Mouse (Mus musculus): ENCODE measurements around the gene Mrpl52. TPM values are rescaled to one million over a fixed set of nuclear protein-coding genes. Genes with fewer than 3 reads are reported as not detected.

Mrpl52 gene
- 241 and 251 TPM in 2 replicates for polyA plus RNA-seq (2015; fragmentation: Nextera tagmentation; extraction: Ambion mirVana)

DNA sequence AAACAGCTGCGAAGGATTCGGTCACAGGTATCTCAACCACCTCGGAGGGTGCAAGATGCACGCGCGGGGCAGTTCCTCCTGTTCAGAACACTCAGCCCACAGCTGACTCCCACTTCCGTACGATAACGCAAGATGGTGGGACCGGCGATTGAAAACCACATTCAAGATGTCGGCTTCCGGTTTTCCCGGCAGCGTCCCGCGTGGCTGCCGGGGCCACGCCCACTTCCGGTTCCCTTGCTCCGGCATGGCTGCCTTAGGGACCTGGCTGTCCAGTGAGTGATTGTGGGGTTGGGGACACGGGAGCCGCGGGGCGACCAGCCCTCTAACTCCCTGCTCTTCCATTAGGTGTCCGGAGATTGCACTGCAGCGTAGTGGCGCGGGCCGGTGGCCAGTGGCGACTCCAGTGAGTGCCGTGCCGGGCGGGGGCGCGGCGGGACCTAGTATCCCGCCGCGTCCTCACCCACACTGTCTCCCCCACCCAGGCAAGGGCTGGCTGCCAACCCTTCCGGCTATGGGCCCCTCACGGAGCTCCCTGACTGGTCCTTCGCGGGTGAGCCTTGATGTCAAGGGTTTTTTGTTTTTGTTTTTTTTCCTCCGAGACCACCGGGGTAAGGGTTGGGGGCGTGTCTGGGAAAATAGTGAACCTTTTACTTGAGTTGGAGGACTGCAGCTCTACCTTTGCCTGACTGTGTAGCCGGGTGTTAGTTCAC lies at the start of gene Mrpl52:
Gene Mrpl52, plus strand, starts transcription at position 221 of the 710 bp plus-strand sequence.
- Histone ChIP-seq H3K27me3 (peaks cover 11% of the 10 kb centered on the region; the same call in 1 of the 2 replicates), H3K4me1 (replicated peaks) (peaks cover 46% of the 10 kb centered on the region), H3K9ac (peak within 1 kb of the TSS; percentile 93), H3K9me3 (no peaks in the 10 kb centered on the region), H3K4me2 (peak within 1 kb of the TSS; percentile 66), H3K4me3 (peak within 1 kb of the TSS; percentile 93), H3K36me3 (peaks cover 14% of the 10 kb centered on the region), H3K27ac (replicated peaks) (peak within 1 kb of the TSS; percentile 92)
- WGBS: under 1% methylated on average over 48 of the region's 48 CpGs
- ATAC-seq (ENCODE audit: low FRiP score, low read depth): peak; percentile 86

DNA sequence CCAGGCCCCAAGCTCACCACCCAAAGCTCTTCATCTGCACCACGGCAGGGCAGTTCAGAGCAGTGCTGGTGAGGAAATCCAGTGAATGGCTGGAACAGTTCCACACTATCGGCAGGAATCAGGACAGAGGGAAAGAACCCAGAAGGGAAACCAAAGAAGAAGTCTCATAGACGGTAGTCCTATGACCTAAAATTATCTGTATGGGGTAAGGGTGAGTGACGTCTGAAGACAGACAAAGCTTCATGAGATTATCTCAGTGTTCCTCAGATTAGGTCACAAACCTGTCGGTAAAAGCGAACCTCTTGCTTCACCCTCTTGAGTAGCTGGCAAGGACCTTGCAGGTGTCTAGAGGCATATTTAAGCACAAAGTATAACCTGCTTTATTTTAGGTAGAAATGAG lies 49.5 kb upstream of the Mrpl52 start:
- Histone ChIP-seq H3K4me1 (replicated peaks) (no peaks in the 10 kb centered on the region), H3K27me3 (no peaks in the 10 kb centered on the region), H3K27ac (replicated peaks) (no peak overlapping the region), H3K9me3 (no peaks in the 10 kb centered on the region), H3K4me2 (no peak overlapping the region), H3K4me3 (no peak overlapping the region), H3K36me3 (no peaks in the 10 kb centered on the region), H3K9ac (no peak overlapping the region)
- ATAC-seq (ENCODE audit: low FRiP score, low read depth): no peak
- 88% methylated on average over 6 of the region's 6 CpGs for WGBS

GRCm38 (mm10) chr14:54379571-54379970 lies 47.1 kb upstream of the Mrpl52 start:
- WGBS: 79% methylated on average over 13 of the region's 13 CpGs
- no peak for ATAC-seq (ENCODE audit: low FRiP score, low read depth)
- H3K9me3 ChIP-seq: no peaks in the 10 kb centered on the region

GRCm38 (mm10) chr14:54380616-54381015 lies 46.1 kb upstream of the Mrpl52 start:
- H3K4me2 ChIP-seq: no peak overlapping the region
- 76% methylated on average over 4 of the region's 4 CpGs for WGBS
- H3K4me3 ChIP-seq: no peak overlapping the region
- H3K27me3 ChIP-seq: no peaks in the 10 kb centered on the region
- H3K9me3 ChIP-seq: no peaks in the 10 kb centered on the region
- no peaks in the 10 kb centered on the region for H3K36me3 ChIP-seq
- H3K4me1 ChIP-seq (replicated peaks): no peaks in the 10 kb centered on the region
- ATAC-seq (ENCODE audit: low FRiP score, low read depth): no peak
- no peak overlapping the region for H3K27ac ChIP-seq (replicated peaks)
- H3K9ac ChIP-seq: no peak overlapping the region

More at GRCm38 (mm10) chr14:54379571-54379970, 47.1 kb upstream of the Mrpl52 start:
- no peak overlapping the region for H3K27ac ChIP-seq (replicated peaks)
- no peaks in the 10 kb centered on the region for H3K27me3 ChIP-seq
- no peaks in the 10 kb centered on the region for H3K36me3 ChIP-seq
- no peaks in the 10 kb centered on the region for H3K4me1 ChIP-seq (replicated peaks)
- no peak overlapping the region for H3K4me3 ChIP-seq
- no peak overlapping the region for H3K9ac ChIP-seq
- H3K4me2 ChIP-seq: no peak overlapping the region

- no peak for ATAC-seq (ENCODE audit: low FRiP score, low read depth)
- no peaks in the 10 kb centered on the region for H3K36me3 ChIP-seq
- no peak overlapping the region for H3K9ac ChIP-seq
- H3K9me3 ChIP-seq: no peaks in the 10 kb centered on the region
- WGBS: 74% methylated on average over 10 of the region's 10 CpGs
- no peak overlapping the region for H3K4me2 ChIP-seq
- H3K27me3 ChIP-seq: no peaks in the 10 kb centered on the region
- no peak overlapping the region for H3K4me3 ChIP-seq
- H3K4me1 ChIP-seq (replicated peaks): no peaks in the 10 kb centered on the region
- no peak overlapping the region for H3K27ac ChIP-seq (replicated peaks)
Measured at GRCm38 (mm10) chr14:54381816-54382215, 44.9 kb upstream of the Mrpl52 start.

- Histone ChIP-seq H3K4me3 (no peak overlapping the region), H3K4me1 (replicated peaks) (no peaks in the 10 kb centered on the region), H3K27me3 (no peaks in the 10 kb centered on the region), H3K9ac (no peak overlapping the region), H3K4me2 (no peak overlapping the region), H3K27ac (replicated peaks) (no peak overlapping the region), H3K36me3 (no peaks in the 10 kb centered on the region), H3K9me3 (no peaks in the 10 kb centered on the region)
- 33% methylated on average over 9 of the region's 9 CpGs for WGBS
- ATAC-seq (ENCODE audit: low FRiP score, low read depth): no peak
Measured at GRCm38 (mm10) chr14:54382641-54383040, 44.1 kb upstream of the Mrpl52 start.

DNA sequence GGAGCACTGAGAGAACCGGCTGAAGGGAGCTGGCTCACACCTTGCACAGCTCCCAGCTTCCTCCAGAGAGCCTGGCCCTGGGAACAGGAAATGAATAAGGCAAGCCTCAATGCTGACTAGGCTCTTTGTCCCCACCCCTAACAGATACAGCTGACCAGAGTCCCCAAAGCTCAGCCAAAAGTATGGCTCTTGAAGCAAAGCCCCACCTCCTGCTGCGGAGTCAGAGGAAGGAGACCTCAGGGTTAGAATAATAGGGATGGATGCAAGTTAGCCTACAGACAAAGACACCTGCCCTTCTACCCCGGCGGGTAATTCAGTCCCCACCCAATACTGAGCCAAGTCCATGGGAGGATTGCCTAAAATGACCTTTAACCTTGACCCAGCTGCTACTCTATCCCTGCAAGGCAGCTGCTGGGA lies 43.3 kb upstream of the Mrpl52 start:
- ATAC-seq (ENCODE audit: low FRiP score, low read depth): no peak
- H3K4me2 ChIP-seq: no peak overlapping the region
- no peak overlapping the region for H3K27ac ChIP-seq (replicated peaks)
- H3K9ac ChIP-seq: no peak overlapping the region
- H3K4me3 ChIP-seq: no peak overlapping the region
- no peaks in the 10 kb centered on the region for H3K36me3 ChIP-seq
- H3K4me1 ChIP-seq (replicated peaks): no peaks in the 10 kb centered on the region
- no peaks in the 10 kb centered on the region for H3K9me3 ChIP-seq
- no peaks in the 10 kb centered on the region for H3K27me3 ChIP-seq
- 60% methylated on average over 4 of the region's 4 CpGs for WGBS

DNA sequence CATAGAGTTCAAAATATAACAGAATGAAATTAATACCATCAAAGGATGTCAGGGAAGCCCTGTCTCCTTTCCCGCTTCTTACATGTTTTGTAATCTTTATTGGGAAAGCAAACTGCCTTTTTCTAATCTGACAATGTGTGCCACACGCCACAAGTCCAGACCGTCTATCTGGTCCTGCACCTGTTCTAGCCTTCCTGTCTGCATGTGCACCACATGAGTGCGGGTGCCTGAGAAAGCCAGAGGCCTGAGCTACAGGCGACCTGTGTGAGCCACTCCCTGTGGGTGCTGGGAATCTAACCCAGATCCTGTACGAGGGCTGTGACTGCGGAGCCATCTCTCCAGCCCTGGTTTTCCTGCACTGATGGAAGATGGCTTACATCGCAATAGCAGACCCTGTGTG lies 42.3 kb upstream of the Mrpl52 start:
- WGBS: 95% methylated on average over 8 of the region's 8 CpGs
- no peak overlapping the region for H3K9ac ChIP-seq
- H3K4me1 ChIP-seq (replicated peaks): no peaks in the 10 kb centered on the region
- H3K27ac ChIP-seq (replicated peaks): no peak overlapping the region
- no peak for ATAC-seq (ENCODE audit: low FRiP score, low read depth)
- no peaks in the 10 kb centered on the region for H3K36me3 ChIP-seq
- no peaks in the 10 kb centered on the region for H3K27me3 ChIP-seq
- H3K4me2 ChIP-seq: no peak overlapping the region
- no peaks in the 10 kb centered on the region for H3K9me3 ChIP-seq
- H3K4me3 ChIP-seq: no peak overlapping the region

- Histone ChIP-seq H3K27ac (replicated peaks) (no peak overlapping the region), H3K4me3 (no peak overlapping the region), H3K9me3 (no peaks in the 10 kb centered on the region), H3K4me1 (replicated peaks) (no peaks in the 10 kb centered on the region), H3K9ac (no peak overlapping the region), H3K27me3 (no peaks in the 10 kb centered on the region), H3K4me2 (no peak overlapping the region), H3K36me3 (no peaks in the 10 kb centered on the region)
- WGBS: 88% methylated on average over 7 of the region's 7 CpGs
- ATAC-seq (ENCODE audit: low FRiP score, low read depth): no peak
Measured at GRCm38 (mm10) chr14:54385968-54386618, 40.6 kb upstream of the Mrpl52 start.

DNA sequence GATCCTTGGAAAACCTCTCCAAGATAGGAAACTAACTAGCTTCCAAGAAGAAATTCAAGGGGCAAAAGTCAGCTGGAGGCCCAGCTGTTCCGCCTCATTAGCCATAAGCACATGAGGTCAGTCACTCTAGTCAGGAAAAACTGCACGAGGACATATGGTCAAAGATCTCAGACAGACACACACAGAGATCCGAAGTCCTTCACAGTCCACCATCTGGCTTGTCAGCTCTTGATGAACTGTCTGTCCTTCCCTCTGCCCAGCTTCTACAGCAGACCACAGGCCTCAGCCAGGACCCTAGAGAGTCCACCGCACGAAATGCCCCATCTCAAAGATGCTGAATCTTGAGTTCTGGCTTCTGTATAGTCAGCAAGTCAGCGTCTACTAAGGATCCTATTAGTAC lies 39.2 kb upstream of the Mrpl52 start:
- Histone ChIP-seq H3K27me3 (no peaks in the 10 kb centered on the region), H3K9me3 (no peaks in the 10 kb centered on the region), H3K4me2 (no peak overlapping the region), H3K36me3 (no peaks in the 10 kb centered on the region), H3K9ac (no peak overlapping the region), H3K4me3 (no peak overlapping the region), H3K4me1 (replicated peaks) (no peaks in the 10 kb centered on the region), H3K27ac (replicated peaks) (no peak overlapping the region)
- 64% methylated on average over 6 of the region's 6 CpGs for WGBS
- ATAC-seq (ENCODE audit: low FRiP score, low read depth): no peak

- WGBS: 71% methylated on average over 6 of the region's 6 CpGs
- no peak for ATAC-seq (ENCODE audit: low FRiP score, low read depth)
- no peak overlapping the region for H3K27ac ChIP-seq (replicated peaks)
- no peak overlapping the region for H3K9ac ChIP-seq
- no peaks in the 10 kb centered on the region for H3K36me3 ChIP-seq
- H3K27me3 ChIP-seq: no peaks in the 10 kb centered on the region
- no peak overlapping the region for H3K4me3 ChIP-seq
- no peaks in the 10 kb centered on the region for H3K9me3 ChIP-seq
- no peaks in the 10 kb centered on the region for H3K4me1 ChIP-seq (replicated peaks)
- H3K4me2 ChIP-seq: no peak overlapping the region
Measured at GRCm38 (mm10) chr14:54390843-54391242, 35.9 kb upstream of the Mrpl52 start.

DNA sequence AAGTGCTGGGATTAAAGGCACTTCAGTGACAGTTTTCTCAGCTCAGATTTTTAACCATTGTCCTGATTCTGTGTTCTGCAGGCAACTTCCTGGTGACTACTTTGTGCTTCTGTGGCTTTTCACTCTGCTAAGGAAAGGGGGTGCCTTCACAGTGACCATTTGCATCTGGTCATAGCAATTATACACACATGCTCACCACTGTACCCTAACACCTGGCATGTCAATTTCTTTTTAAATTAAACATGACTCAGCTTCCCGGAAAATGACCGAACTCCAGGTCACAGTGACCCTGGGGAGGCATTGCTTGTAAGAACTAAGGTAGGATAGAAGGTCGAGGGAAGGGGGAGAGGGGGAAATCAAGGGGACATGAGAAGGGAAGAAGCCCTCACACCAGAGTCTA lies 32.9 kb upstream of the Mrpl52 start:
- Histone ChIP-seq H3K4me1 (replicated peaks) (no peaks in the 10 kb centered on the region), H3K4me2 (no peak overlapping the region), H3K9ac (no peak overlapping the region), H3K27ac (replicated peaks) (no peak overlapping the region), H3K4me3 (no peak overlapping the region), H3K9me3 (no peaks in the 10 kb centered on the region), H3K36me3 (no peaks in the 10 kb centered on the region), H3K27me3 (no peaks in the 10 kb centered on the region)
- 79% methylated on average over 3 of the region's 3 CpGs for WGBS
- no peak for ATAC-seq (ENCODE audit: low FRiP score, low read depth)

Measured in hindbrain, embryonic 15.5 days (tissue).